Mouse (Mus musculus): ENCODE measurements around the gene Hdc. TPM values are rescaled to one million over a fixed set of nuclear protein-coding genes. Genes with fewer than 3 reads are reported as not detected.
A peak's percentile ranks its signal among the peaks of the same experiment; 100 is the strongest.

Hdc gene
- polyA plus RNA-seq, 1 experiment from 2014 or later: 7.6 TPM

- Histone ChIP-seq H3K36me3 (ENCODE audit: control insufficient read depth, insufficient read depth) (peaks cover 2% of the 10 kb centered on the region; the same call in 1 of the 2 replicates), H3K4me3 (ENCODE audit: low read depth, low read length) (no peak overlapping the region), H3K9ac (ENCODE audit: low read depth, low read length) (no peak overlapping the region), H3K27me3 (ENCODE audit: control insufficient read depth, insufficient read depth, low read depth, low read length) (no peaks in the 10 kb centered on the region), H3K9me3 (replicated peaks; ENCODE audit: control insufficient read depth, low read length) (no peaks in the 10 kb centered on the region), H3K4me2 (ENCODE audit: low read depth, low read length) (no peak overlapping the region), H3K4me1 (ENCODE audit: control insufficient read depth, low read depth, low read length) (no peaks in the 10 kb centered on the region; the same call in 1 of the 2 replicates), H3K27ac (ENCODE audit: low read length) (no peak overlapping the region)
- ATAC-seq (ENCODE audit: low read depth): peak; percentile 82
- WGBS (ENCODE audit: insufficient replicate concordance): 57% methylated on average over 11 of the region's 11 CpGs
Measured at GRCm38 (mm10) chr2:126575391-126576176, 43.5 kb downstream of the Hdc start.

DNA sequence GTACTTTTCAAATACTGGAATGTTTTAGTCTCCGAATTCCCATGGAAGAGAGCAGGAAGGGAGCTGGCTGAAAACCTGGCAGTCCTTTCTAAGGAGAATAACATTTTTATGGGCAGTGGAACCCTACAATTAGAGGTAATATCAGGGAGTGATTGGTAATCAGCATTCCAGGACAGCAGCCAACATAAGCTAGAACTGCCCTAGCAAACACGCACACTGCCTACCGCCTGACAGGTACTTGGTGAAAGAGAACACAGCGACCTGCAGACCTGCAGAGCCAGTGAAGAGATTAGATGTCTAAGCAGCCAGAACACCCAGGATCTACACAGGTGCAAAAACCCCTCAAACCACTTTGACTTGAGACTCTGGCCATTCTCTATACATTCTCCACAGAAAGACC is 46.4 kb downstream of the Hdc start:
- Histone ChIP-seq H3K36me3 (ENCODE audit: control insufficient read depth, insufficient read depth) (peaks cover 13% of the 10 kb centered on the region), H3K4me3 (ENCODE audit: low read depth, low read length) (no peak overlapping the region), H3K27me3 (ENCODE audit: control insufficient read depth, insufficient read depth, low read depth, low read length) (no peaks in the 10 kb centered on the region), H3K9me3 (replicated peaks; ENCODE audit: control insufficient read depth, low read length) (no peaks in the 10 kb centered on the region), H3K4me2 (ENCODE audit: low read depth, low read length) (no peak overlapping the region), H3K27ac (ENCODE audit: low read length) (no peak overlapping the region), H3K4me1 (ENCODE audit: control insufficient read depth, low read depth, low read length) (no peaks in the 10 kb centered on the region; the same call in 1 of the 2 replicates), H3K9ac (ENCODE audit: low read depth, low read length) (no peak overlapping the region)
- ATAC-seq (ENCODE audit: low read depth): no peak
- 71% methylated on average over 4 of the region's 4 CpGs for WGBS (ENCODE audit: insufficient replicate concordance)

DNA sequence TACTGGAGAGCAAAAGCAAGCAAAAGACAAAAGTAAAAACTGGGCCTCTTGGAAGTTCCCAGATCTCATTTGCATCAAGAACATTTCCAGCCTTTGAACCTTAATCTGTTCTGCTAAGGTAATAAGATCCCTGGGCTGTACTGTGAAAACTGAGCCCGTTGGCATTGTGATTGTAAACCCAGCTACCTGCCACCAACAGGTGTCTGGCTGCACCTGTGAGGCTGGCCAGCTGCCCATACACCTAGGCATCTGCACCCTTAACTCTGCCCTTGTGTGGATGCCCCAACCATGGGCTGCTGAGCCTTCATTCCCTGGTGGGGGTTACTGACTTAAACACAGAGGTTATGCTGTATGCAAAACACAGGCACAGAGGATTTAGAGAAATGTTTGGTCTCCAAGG is 46.9 kb downstream of the Hdc start:
- Histone ChIP-seq H3K36me3 (ENCODE audit: control insufficient read depth, insufficient read depth) (peaks cover 16% of the 10 kb centered on the region), H3K27me3 (ENCODE audit: control insufficient read depth, insufficient read depth, low read depth, low read length) (no peaks in the 10 kb centered on the region), H3K9me3 (replicated peaks; ENCODE audit: control insufficient read depth, low read length) (no peaks in the 10 kb centered on the region), H3K4me1 (ENCODE audit: control insufficient read depth, low read depth, low read length) (no peaks in the 10 kb centered on the region; the same call in 1 of the 2 replicates), H3K9ac (ENCODE audit: low read depth, low read length) (no peak overlapping the region), H3K4me3 (ENCODE audit: low read depth, low read length) (no peak overlapping the region), H3K27ac (ENCODE audit: low read length) (no peak overlapping the region), H3K4me2 (ENCODE audit: low read depth, low read length) (no peak overlapping the region)
- WGBS (ENCODE audit: insufficient replicate concordance): 56% methylated on average over 1 of the region's 1 CpGs
- no peak for ATAC-seq (ENCODE audit: low read depth)

GRCm38 (mm10) chr2:126563411-126564105 is 55.5 kb downstream of the Hdc start:
- no peaks in the 10 kb centered on the region for H3K4me1 ChIP-seq (ENCODE audit: control insufficient read depth, low read depth, low read length)
- H3K27me3 ChIP-seq (ENCODE audit: control insufficient read depth, insufficient read depth, low read depth, low read length): no peaks in the 10 kb centered on the region
- no peak for ATAC-seq (ENCODE audit: low read depth)
- H3K27ac ChIP-seq (ENCODE audit: low read length): no peak overlapping the region
- H3K4me2 ChIP-seq (ENCODE audit: low read depth, low read length): no peak overlapping the region
- peaks cover 2% of the 10 kb centered on the region; the same call in 1 of the 2 replicates for H3K36me3 ChIP-seq (ENCODE audit: control insufficient read depth, insufficient read depth)
- no peaks in the 10 kb centered on the region for H3K9me3 ChIP-seq (replicated peaks; ENCODE audit: control insufficient read depth, low read length)
- no peak overlapping the region for H3K9ac ChIP-seq (ENCODE audit: low read depth, low read length)
- H3K4me3 ChIP-seq (ENCODE audit: low read depth, low read length): no peak overlapping the region
- 63% methylated on average over 17 of the region's 17 CpGs for WGBS (ENCODE audit: insufficient replicate concordance)

DNA sequence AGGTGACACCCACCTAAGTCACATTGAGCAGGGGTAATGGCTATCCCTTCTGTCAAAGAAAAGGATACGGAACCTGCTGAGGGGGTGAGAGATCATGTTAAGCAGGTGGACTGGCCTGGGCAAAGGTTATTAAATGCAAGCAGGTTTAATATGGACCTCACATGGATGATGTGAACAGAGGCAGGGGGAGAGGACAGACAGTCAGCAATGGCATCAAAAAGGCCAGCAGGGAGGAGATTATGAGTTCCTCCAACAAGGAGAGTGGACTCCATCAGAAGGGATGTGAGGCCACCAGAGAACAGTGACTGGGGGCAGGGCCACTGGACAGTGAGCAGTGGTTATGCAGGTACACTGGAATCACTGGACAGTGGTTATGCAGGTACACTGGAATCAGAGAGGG is 59.0 kb downstream of the Hdc start:
- H3K4me3 ChIP-seq (ENCODE audit: low read depth, low read length): no peak overlapping the region
- H3K4me1 ChIP-seq (ENCODE audit: control insufficient read depth, low read depth, low read length): no peaks in the 10 kb centered on the region
- no peak overlapping the region for H3K4me2 ChIP-seq (ENCODE audit: low read depth, low read length)
- no peaks in the 10 kb centered on the region for H3K36me3 ChIP-seq (ENCODE audit: control insufficient read depth, insufficient read depth)
- WGBS (ENCODE audit: insufficient replicate concordance): 67% methylated on average over 1 of the region's 1 CpGs
- no peak overlapping the region for H3K9ac ChIP-seq (ENCODE audit: low read depth, low read length)
- no peaks in the 10 kb centered on the region for H3K9me3 ChIP-seq (replicated peaks; ENCODE audit: control insufficient read depth, low read length)
- H3K27me3 ChIP-seq (ENCODE audit: control insufficient read depth, insufficient read depth, low read depth, low read length): no peaks in the 10 kb centered on the region
- ATAC-seq (ENCODE audit: low read depth): no peak
- H3K27ac ChIP-seq (ENCODE audit: low read length): no peak overlapping the region

DNA sequence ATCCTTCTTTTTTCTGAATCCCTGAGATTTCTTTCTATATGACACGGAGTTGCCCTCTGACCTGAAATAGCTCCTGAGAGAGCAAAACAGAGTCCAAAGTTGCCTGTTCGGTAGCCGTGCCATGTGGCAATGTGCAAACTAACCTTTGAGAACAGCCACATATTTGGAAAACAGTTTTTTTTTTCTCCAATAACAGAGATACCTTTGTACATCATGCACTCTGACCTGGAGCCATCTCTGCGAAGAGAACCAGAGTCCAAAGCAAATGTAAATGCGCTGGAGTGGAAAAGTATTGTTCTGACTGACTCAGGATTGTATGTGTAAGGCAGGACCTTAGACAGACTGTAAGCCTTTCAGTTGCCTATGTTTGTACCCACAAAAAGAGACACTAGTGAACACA is 63.6 kb downstream of the Hdc start:
- Histone ChIP-seq H3K27me3 (ENCODE audit: control insufficient read depth, insufficient read depth, low read depth, low read length) (peaks cover 23% of the 10 kb centered on the region), H3K4me3 (ENCODE audit: low read depth, low read length) (peak overlapping the region; percentile 63; the same call in 1 of the 2 replicates)
- peak; percentile 64 for ATAC-seq (ENCODE audit: low read depth)

DNA sequence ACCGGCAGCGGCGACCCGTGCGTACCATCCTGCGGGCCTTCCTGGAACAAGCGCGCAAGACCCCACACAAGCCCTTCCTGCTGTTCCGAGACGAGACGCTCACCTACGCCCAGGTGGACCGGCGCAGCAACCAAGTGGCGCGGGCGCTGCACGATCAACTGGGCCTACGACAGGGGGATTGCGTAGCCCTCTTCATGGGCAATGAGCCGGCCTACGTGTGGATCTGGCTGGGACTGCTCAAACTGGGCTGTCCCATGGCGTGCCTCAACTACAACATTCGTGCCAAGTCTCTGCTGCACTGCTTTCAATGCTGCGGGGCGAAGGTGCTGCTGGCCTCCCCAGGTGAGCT is 65.8 kb downstream of the Hdc start:
- WGBS (ENCODE audit: insufficient replicate concordance): 5% methylated on average over 26 of the region's 26 CpGs
- ATAC-seq (ENCODE audit: low read depth): no peak
- Histone ChIP-seq H3K27me3 (ENCODE audit: control insufficient read depth, insufficient read depth, low read depth, low read length) (peaks cover 23% of the 10 kb centered on the region), H3K9me3 (replicated peaks; ENCODE audit: control insufficient read depth, low read length) (no peaks in the 10 kb centered on the region), H3K4me2 (ENCODE audit: low read depth, low read length) (peak overlapping the region; percentile 56), H3K4me1 (ENCODE audit: control insufficient read depth, low read depth, low read length) (peaks cover 3% of the 10 kb centered on the region), H3K9ac (ENCODE audit: low read depth, low read length) (peak overlapping the region; percentile 61), H3K36me3 (ENCODE audit: control insufficient read depth, insufficient read depth) (no peaks in the 10 kb centered on the region), H3K27ac (ENCODE audit: low read length) (peak overlapping the region; percentile 73), H3K4me3 (ENCODE audit: low read depth, low read length) (peak overlapping the region; percentile 63)

More for the DNA sequence above, 63.6 kb downstream of the Hdc start:
- Histone ChIP-seq H3K36me3 (ENCODE audit: control insufficient read depth, insufficient read depth) (no peaks in the 10 kb centered on the region), H3K27ac (ENCODE audit: low read length) (peak overlapping the region; percentile 78), H3K9ac (ENCODE audit: low read depth, low read length) (no peak overlapping the region), H3K9me3 (replicated peaks; ENCODE audit: control insufficient read depth, low read length) (no peaks in the 10 kb centered on the region), H3K4me1 (ENCODE audit: control insufficient read depth, low read depth, low read length) (peaks cover 3% of the 10 kb centered on the region), H3K4me2 (ENCODE audit: low read depth, low read length) (peak overlapping the region; percentile 35)
- WGBS (ENCODE audit: insufficient replicate concordance): 54% methylated on average over 5 of the region's 5 CpGs

- peak within 1 kb of the TSS; percentile 61 for H3K9ac ChIP-seq (ENCODE audit: low read depth, low read length)
- peaks cover 3% of the 10 kb centered on the region for H3K4me1 ChIP-seq (ENCODE audit: control insufficient read depth, low read depth, low read length)
- no peaks in the 10 kb centered on the region for H3K9me3 ChIP-seq (replicated peaks; ENCODE audit: control insufficient read depth, low read length)
- H3K27me3 ChIP-seq (ENCODE audit: control insufficient read depth, insufficient read depth, low read depth, low read length): peaks cover 23% of the 10 kb centered on the region
- peak; percentile 81 for ATAC-seq (ENCODE audit: low read depth)
- H3K36me3 ChIP-seq (ENCODE audit: control insufficient read depth, insufficient read depth): no peaks in the 10 kb centered on the region
- WGBS (ENCODE audit: insufficient replicate concordance): 2% methylated on average over 59 of the region's 61 CpGs
- H3K4me2 ChIP-seq (ENCODE audit: low read depth, low read length): peak within 1 kb of the TSS; percentile 56
- peak within 1 kb of the TSS; percentile 63 for H3K4me3 ChIP-seq (ENCODE audit: low read depth, low read length)
- peak within 1 kb of the TSS; percentile 73 for H3K27ac ChIP-seq (ENCODE audit: low read length)
Measured at GRCm38 (mm10) chr2:126552357-126553290, 66.5 kb downstream of the Hdc start, which contains the start of gene Slc27a2. TSS of gene Slc27a2 (plus strand) at chr2:126552407.
